Mouse (Mus musculus) forebrain, embryonic 11.5 days (tissue): ENCODE measurements around the gene Krt13. TPM values are rescaled to one million over a fixed set of nuclear protein-coding genes. Genes with fewer than 3 reads are reported as not detected.

Experiments
- ATAC-seq: fragments of 200-750 bp; cut with Nextera tagmentation; replicated peaks from 2 replicates; pipeline ENCODE4 v1.8.0; 2017; ENCODE audit warnings: moderate TSS enrichment; ENCODE audit not compliant: low FRiP score
- DNase-seq: peaks from one replicate; pipeline ENCODE4 v3.0.0-alpha.2; 2017; ENCODE audit warnings: low spot score
- H3K27ac ChIP-seq: fragments of 300-500 bp; sonication (generic); 2 replicates; pipeline ENCODE4 v1.5.1; 2014; ENCODE audit warnings: low read depth, low read length
- H3K27me3 ChIP-seq: fragments of 300-500 bp; sonication (generic); 2 replicates; pipeline ENCODE4 v1.6.1; 2014; ENCODE audit warnings: mild to moderate bottlenecking, low read length, mixed read lengths; ENCODE audit not compliant: control insufficient read depth, insufficient read depth
- H3K36me3 ChIP-seq: fragments of 300-500 bp; sonication (generic); 2 replicates; pipeline ENCODE4 v1.6.1; 2014; ENCODE audit warnings: mild to moderate bottlenecking, low read length, moderate library complexity, mixed read lengths; ENCODE audit not compliant: control insufficient read depth, insufficient read depth
- H3K4me1 ChIP-seq: fragments of 300-500 bp; sonication (generic); replicated peaks from 2 replicates; pipeline ENCODE4 v1.6.1; 2014; ENCODE audit warnings: low read length, mixed read lengths; ENCODE audit not compliant: control insufficient read depth, insufficient read depth
- H3K4me2 ChIP-seq: fragments of 300-500 bp; sonication (generic); 2 replicates; pipeline ENCODE4 v1.6.1; 2014; ENCODE audit warnings: low read depth, mild to moderate bottlenecking, low read length, moderate library complexity, mixed read lengths; ENCODE audit not compliant: severe bottlenecking
- H3K4me3 ChIP-seq: fragments of 300-500 bp; sonication (generic); 2 replicates; pipeline ENCODE4 v1.5.1; 2014; ENCODE audit warnings: low read depth, low read length
- H3K9ac ChIP-seq: fragments of 300-500 bp; sonication (generic); 2 replicates; pipeline ENCODE4 v1.6.1; 2014; ENCODE audit warnings: low read length
- H3K9me3 ChIP-seq: fragments of 300-500 bp; sonication (generic); 2 replicates; pipeline ENCODE4 v1.6.1; 2016; ENCODE audit warnings: low read length, mixed read lengths; ENCODE audit not compliant: control insufficient read depth
- WGBS: fragments of 180-500 bp; shearing (Covaris S2); extraction: QIAGEN DNeasy Blood & Tissue Kit; methylation state at CpG from one replicate; pipeline ENCODE4 v1.1.7; 2014; 5-methylcytosine and 5-hydroxymethylcytosine counted together
- polyA plus RNA-seq: library from polyadenylated mRNA; unstranded; fragments of >200 nt; fragmentation: Nextera tagmentation; extraction: Ambion mirVana; gene quantifications from 2 replicates; pipeline ENCODE4 v1.2.1, GENCODE M21; 2014

Gene Krt13
- polyA plus RNA-seq = not detected in 2 replicates

DNA sequence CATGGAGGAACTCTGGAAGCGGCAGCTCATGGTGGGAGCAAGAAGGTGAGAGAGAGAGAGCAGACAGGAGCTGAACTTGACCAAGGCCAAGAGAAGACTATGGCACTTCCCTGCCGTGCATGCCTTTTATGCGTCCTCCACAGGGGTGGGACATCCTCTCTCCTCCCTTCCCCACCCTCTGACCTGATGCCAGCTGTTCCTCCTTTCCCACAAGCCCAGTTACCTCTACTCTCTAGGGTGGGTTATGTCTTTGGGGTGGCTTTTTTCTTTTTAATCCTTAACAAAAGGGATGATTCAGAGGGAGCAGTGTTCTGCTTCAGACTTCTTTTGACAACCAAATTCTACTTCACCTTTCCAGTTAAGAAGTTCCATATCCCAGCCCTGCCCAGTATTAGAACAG lies at the start of gene Krt13:
TSS of gene Krt13 (minus strand) at position 101 of the 400 bp plus-strand sequence.
- H3K4me1 ChIP-seq = no peaks in the 10 kb centered on the region
- no peak for ATAC-seq

DNA sequence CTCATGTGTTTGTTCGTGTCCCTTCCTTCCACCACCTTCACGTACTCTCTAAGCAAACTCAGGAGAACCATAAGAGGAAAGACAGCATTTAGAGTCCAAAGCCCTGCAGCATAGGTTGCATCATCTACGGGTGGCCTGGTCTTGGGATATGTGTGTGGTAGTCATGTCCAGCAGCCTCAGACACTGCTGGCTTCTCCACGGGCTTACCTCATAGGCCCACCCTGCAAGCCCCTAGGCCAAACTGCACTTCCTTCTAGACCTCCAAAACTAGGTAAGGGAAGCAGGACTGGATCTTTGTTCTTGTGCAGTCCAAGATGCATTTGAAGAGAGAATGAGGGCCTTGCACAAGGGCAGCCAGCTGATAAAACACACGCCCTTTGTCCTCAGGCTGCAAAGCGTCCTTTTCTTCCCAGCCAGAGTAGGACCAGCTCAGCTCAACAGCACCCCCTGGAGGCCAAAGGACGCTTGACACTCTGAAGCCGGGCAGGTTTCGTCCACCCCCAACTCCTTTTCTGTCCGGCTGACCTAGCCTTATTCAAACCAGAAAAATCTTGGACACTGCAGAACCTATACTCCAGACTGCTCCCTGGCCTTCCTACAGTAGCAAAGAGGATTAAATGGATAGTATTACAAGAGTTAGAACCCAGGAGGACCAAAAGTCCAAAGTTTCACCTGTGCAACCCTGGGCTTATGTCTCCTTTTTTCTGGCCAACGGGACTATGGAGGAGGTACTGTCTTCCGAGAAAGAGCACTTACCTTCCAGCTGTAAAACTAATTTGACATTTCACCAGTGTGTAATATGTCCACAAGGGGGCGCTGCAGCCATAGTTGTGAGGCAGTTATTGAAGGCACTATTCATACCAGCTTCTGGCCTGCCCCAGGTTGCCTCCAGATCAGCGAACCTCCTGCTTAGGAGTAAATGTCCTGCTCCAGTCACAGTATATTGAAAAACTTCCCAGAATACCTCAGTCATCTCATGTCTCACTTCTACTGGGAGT lies 47.7 kb upstream of the Krt13 start:
- DNase-seq (peak; percentile 90), ATAC-seq (peak; percentile 64)
- H3K4me1 ChIP-seq = no peaks in the 10 kb centered on the region
- H3K36me3 ChIP-seq = no peaks in the 10 kb centered on the region
- 30% methylated on average over 14 of the region's 14 CpGs for WGBS
- no peaks in the 10 kb centered on the region for H3K27me3 ChIP-seq
- no peaks in the 10 kb centered on the region for H3K9me3 ChIP-seq
- H3K27ac ChIP-seq = no peak overlapping the region
- H3K9ac ChIP-seq = no peak overlapping the region
- H3K4me2 ChIP-seq = no peak overlapping the region
- no peak overlapping the region for H3K4me3 ChIP-seq

More for the DNA sequence above, at the start of gene Krt13:
- Histone ChIP-seq H3K36me3 (no peaks in the 10 kb centered on the region), H3K27ac (no peak within 1 kb of the TSS), H3K4me3 (no peak within 1 kb of the TSS), H3K9me3 (no peaks in the 10 kb centered on the region), H3K9ac (no peak within 1 kb of the TSS), H3K27me3 (no peaks in the 10 kb centered on the region), H3K4me2 (no peak within 1 kb of the TSS)
- DNase-seq = no peak
- WGBS = 90% methylated on average over 3 of the region's 3 CpGs

DNA sequence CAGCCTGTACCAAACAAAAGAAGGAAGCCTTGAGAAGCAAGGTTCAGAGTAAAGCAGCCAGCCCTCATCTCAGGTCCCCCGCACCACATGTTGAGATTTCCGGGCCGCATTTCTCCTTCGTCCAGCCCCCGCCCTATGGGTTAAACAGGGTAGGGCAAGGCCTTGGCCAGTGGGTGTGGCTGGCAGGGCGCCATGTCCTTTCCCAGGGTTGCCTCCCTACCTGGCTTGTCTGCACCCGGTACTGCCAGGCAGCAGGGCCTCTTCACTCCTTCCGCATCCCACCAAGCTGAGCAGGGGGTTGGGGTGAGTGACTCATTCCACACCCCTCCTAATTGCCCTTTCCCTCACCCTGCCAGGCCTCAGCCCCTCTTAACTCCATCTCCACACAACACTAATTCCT lies 46.7 kb upstream of the Krt13 start:
- ATAC-seq = no peak
- Histone ChIP-seq H3K36me3 (no peaks in the 10 kb centered on the region), H3K9ac (no peak overlapping the region), H3K27ac (no peak overlapping the region), H3K27me3 (no peaks in the 10 kb centered on the region), H3K9me3 (no peaks in the 10 kb centered on the region), H3K4me1 (no peaks in the 10 kb centered on the region), H3K4me2 (no peak overlapping the region), H3K4me3 (no peak overlapping the region)
- WGBS = 94% methylated on average over 8 of the region's 8 CpGs
- DNase-seq = no peak

DNA sequence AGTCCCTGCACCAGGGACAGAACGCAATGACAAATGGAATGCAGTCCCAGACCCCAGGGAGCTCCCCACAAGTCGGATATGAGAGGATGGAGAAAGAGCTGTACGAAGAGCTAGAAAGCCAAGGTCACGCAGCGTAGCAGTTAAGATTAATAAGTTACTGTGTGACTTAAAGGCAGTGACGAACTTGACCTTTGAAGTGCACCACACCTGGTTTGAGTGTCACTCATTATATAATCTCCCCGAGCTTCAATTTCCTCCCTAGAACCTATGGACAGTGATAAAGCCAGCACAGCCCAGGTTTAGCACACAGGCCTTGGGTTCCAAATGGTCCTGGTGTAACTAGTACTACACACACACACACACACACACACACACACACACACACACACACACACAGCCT lies 43.0 kb upstream of the Krt13 start:
- Histone ChIP-seq H3K4me3 (no peak overlapping the region), H3K9ac (no peak overlapping the region), H3K4me2 (no peak overlapping the region), H3K27me3 (no peaks in the 10 kb centered on the region), H3K36me3 (no peaks in the 10 kb centered on the region), H3K9me3 (no peaks in the 10 kb centered on the region), H3K4me1 (no peaks in the 10 kb centered on the region), H3K27ac (no peak overlapping the region)
- ATAC-seq (no peak), DNase-seq (no peak)
- WGBS = 70% methylated on average over 7 of the region's 7 CpGs

DNA sequence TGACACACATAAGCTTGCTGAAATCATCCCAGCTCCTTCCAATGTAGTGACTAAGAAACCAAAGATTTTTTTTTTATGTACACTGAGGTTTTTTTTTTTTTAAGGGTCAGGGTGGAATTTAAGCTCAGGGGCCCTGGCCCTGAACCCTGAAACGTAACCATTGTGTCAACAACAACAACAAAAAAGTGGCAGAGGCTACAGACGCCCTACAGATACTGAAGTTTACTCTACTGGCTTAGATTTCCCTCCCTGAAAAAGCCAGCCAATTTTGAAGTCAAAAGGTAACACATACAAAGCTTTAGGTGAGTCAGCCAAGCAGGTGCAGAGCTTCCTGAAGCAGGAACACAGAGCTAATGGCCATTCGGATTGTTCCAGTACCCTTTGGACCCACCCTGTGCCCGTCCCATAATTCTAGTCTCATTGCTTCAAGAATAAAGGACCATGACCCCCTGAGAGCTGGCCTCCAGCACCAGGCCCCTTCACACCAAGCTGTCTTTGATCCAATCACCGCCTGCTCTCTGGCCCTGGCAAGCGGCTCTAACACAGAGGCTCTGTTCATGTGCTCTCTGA lies 36.6 kb upstream of the Krt13 start:
- Histone ChIP-seq H3K27me3 (no peaks in the 10 kb centered on the region), H3K4me2 (no peak overlapping the region), H3K27ac (no peak overlapping the region), H3K4me1 (no peaks in the 10 kb centered on the region), H3K4me3 (no peak overlapping the region), H3K36me3 (no peaks in the 10 kb centered on the region), H3K9me3 (no peaks in the 10 kb centered on the region), H3K9ac (no peak overlapping the region)
- DNase-seq = no peak
- ATAC-seq = no peak
- WGBS = 75% methylated on average over 6 of the region's 6 CpGs

DNA sequence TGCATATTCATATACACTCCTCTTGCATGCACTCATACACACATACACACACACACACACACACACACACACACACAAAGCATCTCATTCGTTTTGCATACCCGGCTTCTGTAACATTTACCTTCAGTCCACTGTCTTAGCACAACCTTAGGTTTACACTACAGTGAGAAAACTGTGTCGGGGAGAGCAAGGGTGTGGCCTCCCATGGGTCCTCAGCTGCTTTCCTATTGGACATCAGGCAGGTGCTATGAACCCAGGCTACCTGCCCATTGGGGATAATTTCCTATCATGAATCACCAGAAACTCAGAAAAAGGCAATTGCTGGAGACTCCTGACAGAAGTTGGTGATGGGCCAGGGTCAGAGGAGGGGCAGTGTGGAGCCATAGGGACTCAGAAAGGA lies 36.0 kb upstream of the Krt13 start:
- Histone ChIP-seq H3K27ac (no peak overlapping the region), H3K27me3 (no peaks in the 10 kb centered on the region), H3K36me3 (no peaks in the 10 kb centered on the region), H3K4me2 (no peak overlapping the region), H3K4me1 (no peaks in the 10 kb centered on the region), H3K4me3 (no peak overlapping the region), H3K9me3 (no peaks in the 10 kb centered on the region), H3K9ac (no peak overlapping the region)
- ATAC-seq (no peak), DNase-seq (no peak)
- WGBS = 87% methylated on average over 3 of the region's 3 CpGs

DNA sequence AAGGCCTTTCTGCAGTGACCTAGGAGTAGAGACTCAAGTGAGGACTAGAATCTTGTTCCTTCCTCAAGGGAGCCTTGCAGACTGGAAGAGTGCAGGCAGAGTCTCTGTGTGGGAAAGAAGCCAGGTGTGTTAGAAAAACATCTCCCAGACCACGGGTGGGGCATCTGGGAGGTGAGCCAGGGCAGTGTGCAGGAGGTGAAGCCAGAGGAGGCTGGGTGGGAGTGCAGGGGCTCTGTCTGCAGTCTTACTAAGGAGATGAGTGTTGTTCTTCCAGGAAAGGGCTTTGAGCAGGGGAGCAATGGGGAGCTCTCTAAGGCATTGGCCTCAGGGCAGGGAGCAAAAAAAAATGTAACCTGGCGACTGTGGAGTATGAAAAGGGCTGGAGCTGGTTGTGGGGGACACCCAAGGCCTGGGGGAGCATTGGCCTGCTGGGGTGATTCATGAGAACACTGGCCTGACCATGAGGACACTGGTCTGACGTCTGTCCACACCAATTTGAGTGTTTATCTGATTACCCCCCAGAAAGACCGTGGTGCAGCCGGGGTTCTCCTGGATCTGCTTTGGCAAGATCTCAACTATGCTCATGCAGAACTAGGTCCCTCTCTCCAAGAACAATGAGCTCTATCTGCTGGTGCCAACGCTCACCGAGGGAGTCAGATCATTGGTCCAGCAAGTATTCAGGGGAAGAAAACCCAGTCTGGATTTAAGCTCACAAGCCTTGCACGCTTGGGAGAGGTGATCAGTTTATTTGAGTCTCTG lies 34.3 kb upstream of the Krt13 start:
- Histone ChIP-seq H3K9me3 (no peaks in the 10 kb centered on the region), H3K4me1 (no peaks in the 10 kb centered on the region), H3K9ac (no peak overlapping the region), H3K36me3 (no peaks in the 10 kb centered on the region), H3K4me3 (no peak overlapping the region), H3K27ac (no peak overlapping the region), H3K4me2 (no peak overlapping the region), H3K27me3 (no peaks in the 10 kb centered on the region)
- DNase-seq (no peak), ATAC-seq (no peak)
- 79% methylated on average over 8 of the region's 8 CpGs for whole genome bisulfite sequencing

DNA sequence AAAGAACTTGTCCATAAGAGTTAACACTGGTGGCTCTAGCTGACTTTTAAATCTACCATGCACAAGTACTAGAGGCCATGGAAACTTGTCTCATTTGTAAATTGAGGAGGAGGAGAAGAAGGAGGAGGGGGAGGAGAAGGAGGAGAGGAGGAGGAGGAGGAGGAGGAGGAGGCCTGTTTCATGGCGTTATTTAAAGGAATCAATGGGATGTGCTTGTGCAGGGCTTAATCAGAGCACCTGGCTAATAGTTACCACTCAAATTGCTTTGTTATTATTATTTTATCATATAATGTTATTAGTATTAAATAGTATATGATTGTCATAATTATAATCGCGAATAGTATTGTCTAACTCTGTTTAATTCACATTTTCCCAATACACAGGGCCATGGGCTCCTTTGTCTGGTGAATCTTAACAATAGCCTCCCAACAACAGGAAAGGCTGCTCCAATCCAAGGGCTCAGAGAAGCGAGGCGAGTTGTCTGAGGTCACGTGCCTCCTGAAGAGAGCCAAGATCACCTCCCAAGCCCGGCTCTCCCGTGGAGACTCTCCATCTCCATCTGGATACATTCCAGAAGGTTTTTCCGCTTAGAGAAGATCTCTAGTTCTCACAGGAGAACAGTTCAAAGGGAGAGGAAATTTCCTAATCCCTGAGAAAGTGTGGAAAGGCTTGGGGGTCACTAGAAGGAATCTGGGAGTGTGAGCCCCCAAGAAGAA lies 27.4 kb upstream of the Krt13 start, which contains the start of gene Krt19:
TSS of gene Krt19 (minus strand) at position 51 of the 716 bp plus-strand sequence.
- no peak for ATAC-seq
- DNase-seq = no peak
- Histone ChIP-seq H3K4me2 (no peak within 1 kb of the TSS), H3K27me3 (peaks cover 17% of the 10 kb centered on the region), H3K9me3 (no peaks in the 10 kb centered on the region), H3K9ac (no peak within 1 kb of the TSS), H3K27ac (no peak within 1 kb of the TSS), H3K4me3 (no peak within 1 kb of the TSS), H3K36me3 (no peaks in the 10 kb centered on the region), H3K4me1 (peaks cover 3% of the 10 kb centered on the region; the same call in 1 of the 2 replicates)
- 53% methylated on average over 9 of the region's 9 CpGs for WGBS
